Mouse (Mus musculus): Measurements from ENCODE around the gene Atf7. TPM values are rescaled to one million over a fixed set of nuclear protein-coding genes. Genes with fewer than 3 reads are reported as not detected.

Gene Atf7
- polyA plus RNA-seq, 1 experiment from 2014 or later, result 9.8 TPM

DNA sequence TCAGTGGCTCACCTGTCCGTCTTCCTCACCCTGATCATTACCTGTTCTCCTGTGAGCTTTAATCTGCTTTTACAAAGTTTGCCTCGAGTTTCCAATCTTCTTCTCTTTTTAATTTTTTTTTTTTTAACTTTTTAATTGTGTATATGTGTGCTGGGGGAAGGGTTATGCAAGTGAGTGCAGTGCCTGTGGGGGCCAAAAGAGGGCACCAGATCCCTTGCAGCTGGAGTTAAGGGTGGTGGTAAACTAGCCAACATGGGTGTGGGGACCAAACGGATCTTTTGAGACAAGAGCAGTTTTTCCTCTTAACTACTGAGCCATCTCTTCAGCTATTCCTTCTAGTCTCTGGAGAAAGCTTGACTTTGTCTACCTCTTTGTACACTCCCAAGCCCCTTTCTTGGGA, 97.3 kb downstream of the Atf7 start:
- Histone ChIP-seq H3K9me3 (ENCODE audit: control insufficient read depth, low read length) (no peaks in the 10 kb centered on the region), H3K36me3 (ENCODE audit: control insufficient read depth, insufficient read depth, low read length) (peaks cover 3% of the 10 kb centered on the region; the same call in 1 of the 2 replicates), H3K4me1 (ENCODE audit: control insufficient read depth, insufficient read depth, low read length) (no peaks in the 10 kb centered on the region), H3K4me3 (ENCODE audit: low read depth, low read length) (no peak overlapping the region), H3K4me2 (no peak overlapping the region), H3K9ac (ENCODE audit: low read length) (no peak overlapping the region), H3K27me3 (ENCODE audit: control insufficient read depth, insufficient read depth, low read length) (no peaks in the 10 kb centered on the region), H3K27ac (ENCODE audit: low read depth, low read length) (no peak overlapping the region)
- ATAC-seq (ENCODE audit: low FRiP score), result no peak
- WGBS, result 69% methylated on average over 3 of the region's 3 CpGs
- peak; percentile 86 for DNase-seq (ENCODE audit: low spot score, missing footprints)

DNA sequence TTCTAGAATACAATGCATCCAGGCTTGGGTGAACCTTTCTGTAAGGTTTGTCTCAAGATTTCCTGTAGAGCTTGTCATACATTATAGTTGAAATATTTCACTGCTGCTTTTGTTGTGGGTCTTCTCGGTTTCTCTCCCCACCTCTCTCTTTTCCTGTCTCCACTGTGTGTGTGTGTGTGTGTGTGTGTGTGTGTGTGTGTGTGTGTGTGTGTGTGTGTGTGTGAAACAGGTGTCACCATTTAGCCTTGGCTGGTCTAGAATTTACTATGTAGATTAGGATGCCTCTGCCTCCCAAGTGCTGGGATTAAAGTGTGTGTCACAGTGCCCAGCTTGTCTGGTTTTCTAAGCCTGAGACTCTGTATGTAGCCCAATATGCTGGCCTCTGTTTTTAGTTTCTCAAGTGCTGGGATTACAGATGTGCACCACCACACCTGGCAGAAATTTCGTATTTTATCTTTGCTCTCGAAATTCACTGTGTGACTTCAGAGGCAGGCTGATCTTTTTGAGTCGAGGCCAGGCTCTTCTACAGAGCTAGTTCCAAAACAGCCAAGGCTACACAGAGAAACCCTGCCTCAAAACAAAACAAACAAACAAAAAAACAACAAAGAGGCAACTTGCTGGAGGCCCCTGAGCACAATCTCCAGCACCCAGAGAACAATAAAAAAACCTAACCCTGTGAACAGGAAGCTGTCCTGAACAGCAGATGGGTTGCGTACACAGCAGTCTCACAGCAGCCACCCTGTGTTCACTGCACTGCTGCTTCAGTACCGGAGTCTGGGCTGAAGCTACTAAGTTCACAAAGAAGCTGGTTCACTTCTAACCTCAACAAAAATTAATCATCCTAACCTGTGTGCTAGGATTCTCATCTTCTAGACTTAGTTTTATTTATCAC, 98.9 kb downstream of the Atf7 start:
- H3K4me2 ChIP-seq, result no peak overlapping the region
- DNase-seq (ENCODE audit: low spot score, missing footprints), result peak; percentile 54
- no peaks in the 10 kb centered on the region for H3K4me1 ChIP-seq (ENCODE audit: control insufficient read depth, insufficient read depth, low read length)
- H3K4me3 ChIP-seq (ENCODE audit: low read depth, low read length), result no peak overlapping the region
- H3K27ac ChIP-seq (ENCODE audit: low read depth, low read length), result no peak overlapping the region
- peaks cover 3% of the 10 kb centered on the region; the same call in 1 of the 2 replicates for H3K36me3 ChIP-seq (ENCODE audit: control insufficient read depth, insufficient read depth, low read length)
- H3K9ac ChIP-seq (ENCODE audit: low read length), result no peak overlapping the region
- ATAC-seq (ENCODE audit: low FRiP score), result no peak
- H3K27me3 ChIP-seq (ENCODE audit: control insufficient read depth, insufficient read depth, low read length), result no peaks in the 10 kb centered on the region
- no peaks in the 10 kb centered on the region for H3K9me3 ChIP-seq (ENCODE audit: control insufficient read depth, low read length)
- 85% methylated on average over 6 of the region's 6 CpGs for WGBS

DNA sequence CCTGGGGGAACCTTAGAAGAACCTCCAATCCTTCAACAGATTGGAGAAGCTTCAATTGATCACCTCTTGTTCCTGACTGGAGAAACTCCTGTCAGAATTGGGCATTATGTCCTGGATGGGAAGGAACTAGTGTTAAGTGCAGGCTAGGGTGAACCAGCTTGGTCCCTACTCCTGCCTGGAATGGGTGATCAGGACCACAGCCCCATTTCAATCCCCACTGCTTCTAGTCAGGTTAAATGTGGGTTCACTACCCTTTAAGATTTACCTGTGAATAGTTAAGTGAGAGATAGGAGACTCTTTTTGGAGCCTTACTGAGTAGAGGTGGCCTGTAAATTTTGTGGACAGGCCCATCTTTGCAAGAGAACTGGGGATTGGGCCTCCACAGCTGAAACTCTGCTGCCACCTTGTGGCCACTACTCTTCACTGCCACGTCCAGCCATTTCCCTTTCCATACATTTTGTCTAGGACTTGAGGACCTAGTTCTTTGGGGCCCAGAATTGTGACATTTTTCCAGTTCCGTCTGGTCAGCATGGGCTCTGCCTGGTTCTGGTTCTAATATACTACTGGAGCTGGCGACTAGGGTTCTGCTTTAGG, 100.3 kb downstream of the Atf7 start, which contains the start of gene Npff:
Gene Npff, minus strand, starts transcription at position 51 of the 594 bp plus-strand sequence.
- peak; percentile 98 for DNase-seq (ENCODE audit: low spot score, missing footprints)
- Histone ChIP-seq H3K9ac (ENCODE audit: low read length) (no peak within 1 kb of the TSS), H3K27ac (ENCODE audit: low read depth, low read length) (no peak within 1 kb of the TSS), H3K4me3 (ENCODE audit: low read depth, low read length) (no peak within 1 kb of the TSS), H3K27me3 (ENCODE audit: control insufficient read depth, insufficient read depth, low read length) (no peaks in the 10 kb centered on the region), H3K36me3 (ENCODE audit: control insufficient read depth, insufficient read depth, low read length) (peaks cover 3% of the 10 kb centered on the region; the same call in 1 of the 2 replicates), H3K4me2 (no peak within 1 kb of the TSS), H3K4me1 (ENCODE audit: control insufficient read depth, insufficient read depth, low read length) (no peaks in the 10 kb centered on the region), H3K9me3 (ENCODE audit: control insufficient read depth, low read length) (no peaks in the 10 kb centered on the region)
- WGBS, result 6% methylated on average over 3 of the region's 3 CpGs
- peak; percentile 54; the same call in 1 of the 2 replicates for ATAC-seq (ENCODE audit: low FRiP score)

DNA sequence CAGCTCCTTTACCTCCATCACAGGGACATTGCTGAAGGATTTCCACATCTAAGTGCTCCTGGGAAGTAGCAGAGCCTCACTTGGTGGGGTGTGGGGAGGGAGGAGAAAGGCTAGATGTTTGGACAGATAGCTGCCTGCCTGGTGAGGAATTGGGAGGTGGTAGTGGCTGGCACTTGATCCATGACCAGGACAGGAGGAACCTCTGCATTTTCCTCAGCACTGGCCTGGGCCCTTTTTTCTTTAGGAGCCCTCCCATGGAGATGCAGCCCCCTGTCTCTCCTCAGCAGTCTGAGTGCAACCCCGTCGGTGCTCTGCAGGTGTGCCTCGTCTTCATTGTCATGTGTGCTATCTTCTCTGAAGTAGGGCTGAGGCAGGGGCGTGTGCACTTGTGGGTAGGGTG, 103.8 kb downstream of the Atf7 start:
- peak; percentile 39 for DNase-seq (ENCODE audit: low spot score, missing footprints)
- H3K36me3 ChIP-seq (ENCODE audit: control insufficient read depth, insufficient read depth, low read length), result no peaks in the 10 kb centered on the region
- H3K9ac ChIP-seq (ENCODE audit: low read length), result no peak overlapping the region
- no peak for ATAC-seq (ENCODE audit: low FRiP score)
- H3K4me2 ChIP-seq, result no peak overlapping the region
- peaks cover 8% of the 10 kb centered on the region for H3K4me1 ChIP-seq (ENCODE audit: control insufficient read depth, insufficient read depth, low read length)
- no peaks in the 10 kb centered on the region for H3K27me3 ChIP-seq (ENCODE audit: control insufficient read depth, insufficient read depth, low read length)
- H3K4me3 ChIP-seq (ENCODE audit: low read depth, low read length), result no peak overlapping the region
- no peak overlapping the region for H3K27ac ChIP-seq (ENCODE audit: low read depth, low read length)
- H3K9me3 ChIP-seq (ENCODE audit: control insufficient read depth, low read length), result no peaks in the 10 kb centered on the region
- WGBS, result 70% methylated on average over 4 of the region's 4 CpGs

DNA sequence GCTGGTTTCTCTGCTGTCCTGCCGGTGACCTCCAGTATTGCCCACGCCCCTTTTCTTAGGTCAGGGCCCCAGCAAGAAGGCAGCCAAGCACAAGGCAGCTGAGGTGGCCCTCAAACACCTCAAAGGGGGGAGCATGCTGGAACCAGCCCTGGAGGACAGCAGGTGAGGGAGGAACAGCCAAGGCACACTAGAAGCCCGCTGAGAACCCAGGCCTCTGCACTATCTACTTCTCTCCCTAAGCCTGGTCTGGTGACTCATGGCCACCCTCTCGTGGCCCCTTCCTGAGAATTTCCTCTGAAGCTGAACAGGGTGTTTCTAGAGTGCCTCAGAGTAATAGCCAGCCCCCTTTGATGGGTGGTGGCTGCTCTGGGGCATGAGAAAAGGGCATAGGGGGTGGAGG, 104.8 kb downstream of the Atf7 start:
- no peak overlapping the region for H3K4me2 ChIP-seq
- ATAC-seq (ENCODE audit: low FRiP score) (no peak), DNase-seq (ENCODE audit: low spot score, missing footprints) (no peak)
- H3K4me3 ChIP-seq (ENCODE audit: low read depth, low read length), result no peak overlapping the region
- H3K9ac ChIP-seq (ENCODE audit: low read length), result no peak overlapping the region
- peaks cover 15% of the 10 kb centered on the region for H3K4me1 ChIP-seq (ENCODE audit: control insufficient read depth, insufficient read depth, low read length)
- no peaks in the 10 kb centered on the region for H3K36me3 ChIP-seq (ENCODE audit: control insufficient read depth, insufficient read depth, low read length)
- H3K27me3 ChIP-seq (ENCODE audit: control insufficient read depth, insufficient read depth, low read length), result no peaks in the 10 kb centered on the region
- H3K9me3 ChIP-seq (ENCODE audit: control insufficient read depth, low read length), result no peaks in the 10 kb centered on the region
- 86% methylated on average over 4 of the region's 4 CpGs for WGBS
- no peak overlapping the region for H3K27ac ChIP-seq (ENCODE audit: low read depth, low read length)

DNA sequence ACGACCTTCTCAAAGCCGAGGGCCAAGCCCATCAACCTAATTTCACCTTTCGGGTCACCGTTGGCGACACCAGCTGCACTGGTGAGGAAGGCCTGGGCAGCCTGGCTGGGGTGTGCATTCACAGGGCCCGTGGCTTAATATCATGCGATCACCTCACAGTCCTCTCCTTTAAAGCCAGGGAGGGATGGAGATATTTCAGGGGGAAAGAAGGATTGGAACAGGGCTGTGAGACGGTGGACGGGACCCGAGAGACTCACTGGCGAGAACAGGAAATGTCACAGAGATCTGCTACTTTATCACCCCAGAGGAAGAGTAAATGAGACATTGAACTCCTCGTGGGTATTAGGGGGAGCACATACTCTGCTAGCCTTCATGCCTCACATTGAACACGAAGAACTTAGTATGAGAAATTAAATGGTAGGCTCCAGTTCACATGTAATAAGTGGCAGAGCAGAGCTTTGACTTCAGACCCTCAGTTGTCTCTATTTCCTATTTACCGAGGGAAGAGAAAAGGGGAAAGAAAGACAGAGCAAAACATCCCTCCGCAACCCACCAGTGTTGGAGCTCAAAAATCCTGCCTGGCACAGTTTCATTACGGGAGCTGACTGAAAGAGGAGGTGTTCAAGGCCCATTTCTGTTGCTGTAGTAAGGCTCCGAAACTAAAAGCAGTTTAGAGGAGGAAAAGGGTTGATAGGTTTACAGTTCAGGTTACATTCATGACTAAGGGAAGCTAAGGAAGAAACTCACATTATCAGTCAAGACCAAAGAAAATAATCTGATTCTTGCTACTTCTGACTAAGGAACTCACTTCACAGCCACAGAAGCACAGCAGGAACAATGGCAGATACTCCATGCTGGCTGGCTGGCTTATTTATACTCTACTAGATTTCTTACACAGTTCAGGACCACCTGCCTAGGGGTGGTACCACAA, 105.8 kb downstream of the Atf7 start:
- ATAC-seq (ENCODE audit: low FRiP score), result no peak
- peak; percentile 53 for DNase-seq (ENCODE audit: low spot score, missing footprints)
- Histone ChIP-seq H3K9ac (ENCODE audit: low read length) (peak overlapping the region; percentile 89), H3K4me2 (peak overlapping the region; percentile 92), H3K36me3 (ENCODE audit: control insufficient read depth, insufficient read depth, low read length) (no peaks in the 10 kb centered on the region), H3K4me3 (ENCODE audit: low read depth, low read length) (peak overlapping the region; percentile 65), H3K27me3 (ENCODE audit: control insufficient read depth, insufficient read depth, low read length) (no peaks in the 10 kb centered on the region), H3K4me1 (ENCODE audit: control insufficient read depth, insufficient read depth, low read length) (peaks cover 15% of the 10 kb centered on the region), H3K9me3 (ENCODE audit: control insufficient read depth, low read length) (no peaks in the 10 kb centered on the region), H3K27ac (ENCODE audit: low read depth, low read length) (peak overlapping the region; percentile 97; the same call in 1 of the 2 replicates)
- WGBS, result 77% methylated on average over 17 of the region's 17 CpGs

DNA sequence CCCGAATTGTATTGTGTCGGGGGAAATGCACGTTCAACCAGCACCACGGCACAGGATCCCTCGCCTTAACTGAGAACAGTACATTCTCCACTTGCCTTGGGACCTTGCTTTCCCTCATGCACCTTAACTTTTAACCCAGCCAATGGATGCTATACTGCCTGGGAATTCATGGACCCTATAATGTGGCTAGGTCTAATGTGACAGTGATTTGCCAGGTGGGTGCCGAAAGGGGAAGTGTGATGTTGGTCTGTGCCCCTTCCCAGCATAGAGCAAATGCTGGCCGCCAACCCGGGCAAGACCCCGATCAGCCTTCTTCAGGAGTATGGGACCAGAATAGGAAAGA, 106.4 kb downstream of the Atf7 start:
- ATAC-seq (ENCODE audit: low FRiP score), result no peak
- peaks cover 15% of the 10 kb centered on the region for H3K4me1 ChIP-seq (ENCODE audit: control insufficient read depth, insufficient read depth, low read length)
- peak overlapping the region; percentile 92 for H3K4me2 ChIP-seq
- H3K27me3 ChIP-seq (ENCODE audit: control insufficient read depth, insufficient read depth, low read length), result no peaks in the 10 kb centered on the region
- no peaks in the 10 kb centered on the region for H3K36me3 ChIP-seq (ENCODE audit: control insufficient read depth, insufficient read depth, low read length)
- peak overlapping the region; percentile 89 for H3K9ac ChIP-seq (ENCODE audit: low read length)
- WGBS, result 23% methylated on average over 9 of the region's 9 CpGs
- no peaks in the 10 kb centered on the region for H3K9me3 ChIP-seq (ENCODE audit: control insufficient read depth, low read length)
- peak overlapping the region; percentile 65 for H3K4me3 ChIP-seq (ENCODE audit: low read depth, low read length)
- no peak for DNase-seq (ENCODE audit: low spot score, missing footprints)
- peak overlapping the region; percentile 97; the same call in 1 of the 2 replicates for H3K27ac ChIP-seq (ENCODE audit: low read depth, low read length)

DNA sequence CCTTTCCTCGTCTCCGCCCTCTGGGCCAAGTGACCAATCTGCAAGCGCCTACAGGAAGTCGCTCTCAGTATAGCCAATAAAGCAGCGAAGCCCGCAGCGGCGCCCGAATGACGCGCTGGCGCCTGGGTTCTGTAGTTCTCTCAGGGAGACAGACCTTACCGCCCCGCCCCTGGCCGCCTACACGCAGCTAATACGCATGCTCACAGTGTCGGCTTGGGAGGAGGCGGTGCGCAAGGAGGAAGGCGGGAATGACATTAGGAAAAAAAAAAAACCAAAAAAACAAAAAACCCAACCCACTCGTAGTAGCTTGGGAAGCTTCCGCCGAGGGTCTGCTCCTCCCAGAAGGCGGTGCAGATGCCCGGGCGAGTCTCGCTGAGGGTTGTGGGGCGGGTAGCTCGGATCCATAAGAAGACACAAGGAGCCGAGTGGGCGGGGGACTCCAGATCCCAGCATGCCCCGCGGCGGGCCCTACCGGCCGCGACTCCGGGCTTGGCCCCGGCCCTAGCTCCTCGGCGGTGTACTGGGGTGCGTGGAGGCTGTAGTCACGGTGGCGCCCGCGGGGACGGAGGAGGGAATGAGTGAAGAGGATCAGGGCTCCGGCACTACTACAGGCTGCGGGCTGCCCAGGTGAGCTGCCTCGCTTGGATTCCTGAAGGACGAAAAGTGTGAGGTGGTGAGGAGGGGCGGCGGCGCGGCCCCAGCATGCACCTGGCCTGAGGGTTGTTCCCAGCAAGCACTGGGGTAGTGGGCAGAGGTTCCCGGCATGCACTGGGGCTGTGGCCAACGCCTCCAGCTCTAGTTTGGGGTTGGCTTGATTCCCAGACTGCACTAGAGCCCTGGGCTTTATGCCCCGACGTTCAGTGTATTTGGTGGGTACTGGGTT, 107.0 kb downstream of the Atf7 start, which contains the start of gene Tarbp2:
Gene Tarbp2, plus strand, starts transcription at position 217 of the 883 bp plus-strand sequence.
- WGBS, result 0% methylated on average over 60 of the region's 60 CpGs
- peak within 1 kb of the TSS; percentile 89 for H3K9ac ChIP-seq (ENCODE audit: low read length)
- peak within 1 kb of the TSS; percentile 65 for H3K4me3 ChIP-seq (ENCODE audit: low read depth, low read length)

More for the DNA sequence above, 107.0 kb downstream of the Atf7 start, which contains the start of gene Tarbp2:
- Histone ChIP-seq H3K4me2 (peak within 1 kb of the TSS; percentile 92), H3K27ac (ENCODE audit: low read depth, low read length) (peak within 1 kb of the TSS; percentile 97), H3K4me1 (ENCODE audit: control insufficient read depth, insufficient read depth, low read length) (peaks cover 15% of the 10 kb centered on the region), H3K9me3 (ENCODE audit: control insufficient read depth, low read length) (no peaks in the 10 kb centered on the region), H3K27me3 (ENCODE audit: control insufficient read depth, insufficient read depth, low read length) (no peaks in the 10 kb centered on the region), H3K36me3 (ENCODE audit: control insufficient read depth, insufficient read depth, low read length) (no peaks in the 10 kb centered on the region)
- DNase-seq (ENCODE audit: low spot score, missing footprints), result peak; percentile 100
- ATAC-seq (ENCODE audit: low FRiP score), result peak; percentile 91

Measured in midbrain, embryonic 11.5 days (tissue).